Mouse (Mus musculus) thymus, adult 2 months (tissue): Measurements from ENCODE around the gene Hk3.

Source experiments
- CTCF ChIP-seq: fragments of 200-500 bp; IDR thresholded peaks from 2 replicates; pipeline ENCODE4 v1.5.1; 2012; ENCODE audit warnings: mild to moderate bottlenecking, control low read depth, low read length, moderate library complexity, borderline replicate concordance; ENCODE audit not compliant: control insufficient read depth, poor library complexity, insufficient read depth; ENCODE audit errors: extremely low read depth
- POLR2A ChIP-seq: fragments of 200-500 bp; IDR thresholded peaks from 2 replicates; pipeline ENCODE4 v1.6.1; 2012; ENCODE audit warnings: mild to moderate bottlenecking, low read length, control low read depth, moderate library complexity; ENCODE audit not compliant: control insufficient read depth, poor library complexity, insufficient read depth; ENCODE audit errors: extremely low read depth

DNA sequence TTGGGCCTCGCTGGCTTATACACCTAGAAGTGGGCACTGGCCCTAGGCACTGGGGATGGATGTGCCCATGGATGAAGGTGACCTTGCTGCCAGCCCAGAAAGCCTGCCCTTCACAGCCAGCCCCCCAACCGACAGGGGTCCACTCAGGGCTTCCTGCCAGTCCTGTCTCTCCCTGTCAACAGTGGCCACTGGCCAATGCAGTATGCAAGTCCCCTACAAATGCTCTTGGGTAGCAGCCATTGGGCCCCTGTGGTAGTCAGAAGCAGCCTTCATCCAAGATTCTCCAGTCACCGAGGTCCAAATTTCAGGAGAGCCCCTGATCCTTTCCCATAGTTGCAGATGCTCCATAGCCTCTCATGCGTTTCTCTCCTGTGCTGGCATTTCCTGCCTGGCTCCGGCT lies 52.5 kb downstream of the Hk3 start:
- TF ChIP-seq CTCF (no peak), POLR2A (no peak)
